9 mouse cellular contexts compared by ENCODE assay signal in the genomic region with DNA sequence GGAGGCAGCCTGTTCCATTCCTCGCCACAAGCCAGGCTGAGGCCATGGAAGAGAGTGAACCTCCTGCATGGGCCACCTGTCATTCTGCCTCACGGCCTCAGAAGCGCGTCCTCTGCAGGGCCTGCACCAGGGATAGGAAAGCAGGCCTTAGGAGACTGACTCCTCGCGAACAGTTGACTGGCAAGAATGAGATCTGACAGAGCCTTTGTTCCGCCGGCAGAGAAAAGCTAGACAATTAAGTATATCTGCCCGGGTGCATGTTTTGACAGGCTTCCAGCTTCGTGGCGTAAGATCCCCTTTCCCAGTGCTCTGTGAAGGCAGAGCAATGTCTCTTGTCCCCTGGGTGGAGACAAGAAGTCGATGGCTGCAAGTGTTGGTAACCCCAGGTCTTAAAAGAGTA. TPM values are rescaled to one million over a fixed set of nuclear protein-coding genes. Genes with fewer than 3 reads are reported as not detected.
DNase-seq lines count a peak whose midpoint lies in the region; ATAC-seq lines count a peak whose summit lies in the region.
"Had no signal": no experiment of that assay in that cellular context is flagged by ENCODE, and none has a peak within 500 bp of the region (broad histone marks: within the 10 kb centered on the region; RNA-seq: fewer than 3 reads in every experiment).

No protein-coding gene starts in this region.

- 0 out of 2 replicates have a peak overlapping the region, but pooled peaks have one; percentile 22 for H3K9ac ChIP-seq in embryonic facial prominence, embryonic 11.5 days (replicated peaks; ENCODE audit: low read length)
- H3K9ac ChIP-seq: stomach, embryonic 15.5 days had no signal

- peaks cover 2% of the 10 kb centered on the region for H3K4me1 ChIP-seq in embryonic facial prominence, embryonic 11.5 days (ENCODE audit: control insufficient read depth, insufficient read depth, low read length)
- H3K4me1 ChIP-seq in limb, embryonic 10.5 days = peaks cover 53% of the 10 kb centered on the region

- DNase-seq in gastrocnemius, adult 18-20 months (ENCODE audit: low spot score) = peak; percentile 19
- DNase-seq in gastrocnemius, adult 8-10 months (ENCODE audit: low spot score in 2 of 2) = no peak
- peak; percentile 63 for DNase-seq in Muller cell, postnatal 12 days (ENCODE audit: inconsistent ontology term)
- DNase-seq in embryonic facial prominence, embryonic 11.5 days (ENCODE audit: low spot score) = peak; percentile 49
- DNase-seq in limb, embryonic 10.5 days (ENCODE audit: low spot score) = no peak
- DNase-seq in spleen, postnatal 4 days (ENCODE audit: low spot score in 2 of 2) = no peak
- no peak for DNase-seq in kidney, postnatal 14 days

- H3K4me2 ChIP-seq in embryonic facial prominence, embryonic 11.5 days (ENCODE audit: low read depth, low read length) = no peak overlapping the region
- H3K4me2 ChIP-seq: stomach, embryonic 15.5 days had no signal

- H3K4me3 ChIP-seq in embryonic facial prominence, embryonic 11.5 days (ENCODE audit: low read depth, low read length) = no peak overlapping the region
- H3K4me3 ChIP-seq in limb, embryonic 10.5 days = no peak overlapping the region
- H3K4me3 ChIP-seq: stomach, embryonic 15.5 days had no signal

- no peaks in the 10 kb centered on the region for H3K27me3 ChIP-seq in embryonic facial prominence, embryonic 11.5 days (ENCODE audit: control insufficient read depth, insufficient read depth, low read length)
- H3K27me3 ChIP-seq in limb, embryonic 10.5 days (ENCODE audit: low read depth, poor library complexity, severe bottlenecking) = no peaks in the 10 kb centered on the region
- H3K27me3 ChIP-seq: stomach, embryonic 15.5 days had no signal

- H3K9me3 ChIP-seq in embryonic facial prominence, embryonic 11.5 days (replicated peaks; ENCODE audit: control insufficient read depth, low read length) = no peaks in the 10 kb centered on the region
- no peaks in the 10 kb centered on the region for H3K9me3 ChIP-seq in limb, embryonic 10.5 days (replicated peaks)
- H3K9me3 ChIP-seq: stomach, embryonic 15.5 days had no signal

- H3K36me3 ChIP-seq in embryonic facial prominence, embryonic 11.5 days (replicated peaks; ENCODE audit: control insufficient read depth, insufficient read depth, low read depth, low read length) = no peaks in the 10 kb centered on the region
- peaks cover 15% of the 10 kb centered on the region for H3K36me3 ChIP-seq in limb, embryonic 10.5 days
- H3K36me3 ChIP-seq: stomach, embryonic 15.5 days had no signal

- WGBS in embryonic facial prominence, embryonic 11.5 days = 18% methylated on average over 12 of the region's 12 CpGs
- WGBS in limb, embryonic 10.5 days = 49% methylated on average over 12 of the region's 12 CpGs

- ATAC-seq in embryonic facial prominence, embryonic 11.5 days (replicated peaks; ENCODE audit: insufficient number of reproducible peaks, low FRiP score, low TSS enrichment, low read depth) = no peak
- no peak for ATAC-seq in monocyte, adult 5-6 weeks (replicated peaks; ENCODE audit: insufficient number of reproducible peaks, low FRiP score, low TSS enrichment, poor library complexity, severe bottlenecking)

- peak overlapping the region; percentile 35 for H3K27ac ChIP-seq in embryonic facial prominence, embryonic 11.5 days (replicated peaks; ENCODE audit: low read depth, low read length)
- H3K27ac ChIP-seq in limb, embryonic 10.5 days = peak overlapping the region; percentile 40; the same call in 1 of the 2 replicates
- H3K27ac ChIP-seq: stomach, embryonic 15.5 days had no signal

RNA-seq across cellular contexts. Expression of a gene that starts 32.0 kb away (rescaled TPM):
- 1 to 10 TPM; 2.5 to 4.8 TPM for total RNA-seq in gastrocnemius, adult 18-20 months (2021)
- 1 to 10 TPM; 1.8 to 3.0 (median 2.3) TPM for total RNA-seq in gastrocnemius, adult 8-10 months (2022)
- polyA plus RNA-seq in embryonic facial prominence, embryonic 11.5 days (2014; fragmentation: Nextera tagmentation; extraction: Ambion mirVana) = 19.5 and 20.7 TPM in 2 replicates
- polyA plus RNA-seq in limb, embryonic 10.5 days (2016; fragmentation: Nextera tagmentation; extraction: Ambion mirVana) = 20.0 and 38.3 TPM in 2 replicates
- not detected in 3 replicates for total RNA-seq in monocyte, adult 5-6 weeks (2017)

Comparison
In these comparisons a context has a peak if more than half of its experiments do, and no peak if none do; other contexts are left out.
1. DNase-seq: peak in gastrocnemius, adult 18-20 months (single experiment), Muller cell, postnatal 12 days (single experiment) and embryonic facial prominence, embryonic 11.5 days (single experiment); none in gastrocnemius, adult 8-10 months (0 of 2), limb, embryonic 10.5 days (single experiment), spleen, postnatal 4 days (0 of 2) and kidney, postnatal 14 days (single experiment).